Mouse (Mus musculus): Measurements from ENCODE around the gene Mrpl54. TPM values are rescaled to one million over a fixed set of nuclear protein-coding genes. Genes with fewer than 3 reads are reported as not detected.

Gene Mrpl54
- 61.1 and 64.7 TPM in 2 replicates for polyA plus RNA-seq (2012; rRNA removed)

GRCm38 (mm10) chr10:81266211-81267105 lies at the start of gene Mrpl54, which contains the start of gene Apba3:
Mrpl54 (minus strand) TSS chr10:81266934.
Apba3 (plus strand) TSS chr10:81266960.
- TF ChIP-seq CTCF (IDR thresholded peaks at IDR 0.05; ENCODE audit: extremely low read depth, insufficient read depth, low read length) (no peak), POLR2A (IDR thresholded peaks at IDR 0.05; ENCODE audit: extremely low read depth, insufficient read depth, low read length) (peak; percentile 53; the same call in 1 of the 2 replicates)
- no peaks in the 10 kb centered on the region for H3K4me1 ChIP-seq (ENCODE audit: control insufficient read depth, insufficient read depth, low read length)
- peak within 1 kb of the TSS; percentile 85 for H3K27ac ChIP-seq (ENCODE audit: insufficient read depth, low read length)
- H3K4me3 ChIP-seq (ENCODE audit: insufficient read depth, low read length): peak within 1 kb of the TSS; percentile 49

- Histone ChIP-seq H3K27ac (ENCODE audit: insufficient read depth, low read length) (no peak overlapping the region), H3K4me3 (ENCODE audit: insufficient read depth, low read length) (no peak overlapping the region), H3K4me1 (ENCODE audit: control insufficient read depth, insufficient read depth, low read length) (no peaks in the 10 kb centered on the region)
- no peak for TF ChIP-seq CTCF (IDR thresholded peaks at IDR 0.05; ENCODE audit: extremely low read depth, insufficient read depth, low read length)
- TF ChIP-seq POLR2A (IDR thresholded peaks at IDR 0.05; ENCODE audit: extremely low read depth, insufficient read depth, low read length): no peak
These were observed 48.9 kb upstream of the Mrpl54 start for GRCm38 (mm10) chr10:81315587-81315986.

GRCm38 (mm10) chr10:81314201-81314600 lies 47.5 kb upstream of the Mrpl54 start:
- no peaks in the 10 kb centered on the region for H3K4me1 ChIP-seq (ENCODE audit: control insufficient read depth, insufficient read depth, low read length)
- no peak for TF ChIP-seq CTCF (IDR thresholded peaks at IDR 0.05; ENCODE audit: extremely low read depth, insufficient read depth, low read length)
- TF ChIP-seq POLR2A (IDR thresholded peaks at IDR 0.05; ENCODE audit: extremely low read depth, insufficient read depth, low read length): no peak
- no peak overlapping the region for H3K4me3 ChIP-seq (ENCODE audit: insufficient read depth, low read length)
- H3K27ac ChIP-seq (ENCODE audit: insufficient read depth, low read length): no peak overlapping the region

GRCm38 (mm10) chr10:81313581-81313980 lies 46.8 kb upstream of the Mrpl54 start:
- no peak overlapping the region for H3K4me3 ChIP-seq (ENCODE audit: insufficient read depth, low read length)
- no peaks in the 10 kb centered on the region for H3K4me1 ChIP-seq (ENCODE audit: control insufficient read depth, insufficient read depth, low read length)
- no peak overlapping the region for H3K27ac ChIP-seq (ENCODE audit: insufficient read depth, low read length)
- no peak for TF ChIP-seq POLR2A (IDR thresholded peaks at IDR 0.05; ENCODE audit: extremely low read depth, insufficient read depth, low read length)
- no peak for TF ChIP-seq CTCF (IDR thresholded peaks at IDR 0.05; ENCODE audit: extremely low read depth, insufficient read depth, low read length)

GRCm38 (mm10) chr10:81309571-81309970 lies 42.8 kb upstream of the Mrpl54 start:
- peaks cover 4% of the 10 kb centered on the region for H3K4me1 ChIP-seq (ENCODE audit: control insufficient read depth, insufficient read depth, low read length)
- no peak overlapping the region for H3K27ac ChIP-seq (ENCODE audit: insufficient read depth, low read length)
- TF ChIP-seq CTCF (IDR thresholded peaks at IDR 0.05; ENCODE audit: extremely low read depth, insufficient read depth, low read length): no peak
- no peak for TF ChIP-seq POLR2A (IDR thresholded peaks at IDR 0.05; ENCODE audit: extremely low read depth, insufficient read depth, low read length)
- H3K4me3 ChIP-seq (ENCODE audit: insufficient read depth, low read length): no peak overlapping the region

GRCm38 (mm10) chr10:81306837-81307682 lies 40.3 kb upstream of the Mrpl54 start:
- TF ChIP-seq POLR2A (IDR thresholded peaks at IDR 0.05; ENCODE audit: extremely low read depth, insufficient read depth, low read length) (no peak), CTCF (IDR thresholded peaks at IDR 0.05; ENCODE audit: extremely low read depth, insufficient read depth, low read length) (no peak)
- peak overlapping the region; percentile 68 for H3K27ac ChIP-seq (ENCODE audit: insufficient read depth, low read length)
- no peak overlapping the region for H3K4me3 ChIP-seq (ENCODE audit: insufficient read depth, low read length)
- H3K4me1 ChIP-seq (ENCODE audit: control insufficient read depth, insufficient read depth, low read length): peaks cover 17% of the 10 kb centered on the region

- H3K27ac ChIP-seq (ENCODE audit: insufficient read depth, low read length): peak overlapping the region; percentile 68; the same call in 1 of the 2 replicates
- H3K4me3 ChIP-seq (ENCODE audit: insufficient read depth, low read length): no peak overlapping the region
- peaks cover 19% of the 10 kb centered on the region for H3K4me1 ChIP-seq (ENCODE audit: control insufficient read depth, insufficient read depth, low read length)
- TF ChIP-seq POLR2A (IDR thresholded peaks at IDR 0.05; ENCODE audit: extremely low read depth, insufficient read depth, low read length) (no peak), CTCF (IDR thresholded peaks at IDR 0.05; ENCODE audit: extremely low read depth, insufficient read depth, low read length) (no peak)
These were observed 39.5 kb upstream of the Mrpl54 start for GRCm38 (mm10) chr10:81306173-81306668.

GRCm38 (mm10) chr10:81305663-81306062 lies 38.9 kb upstream of the Mrpl54 start:
- H3K27ac ChIP-seq (ENCODE audit: insufficient read depth, low read length): peak overlapping the region; percentile 26; the same call in 1 of the 2 replicates

GRCm38 (mm10) chr10:81304597-81305238 lies 38.0 kb upstream of the Mrpl54 start:
- peak; percentile 79 for TF ChIP-seq CTCF (IDR thresholded peaks at IDR 0.05; ENCODE audit: extremely low read depth, insufficient read depth, low read length)
- no peak for TF ChIP-seq POLR2A (IDR thresholded peaks at IDR 0.05; ENCODE audit: extremely low read depth, insufficient read depth, low read length)
- H3K27ac ChIP-seq (ENCODE audit: insufficient read depth, low read length): peak overlapping the region; percentile 23; the same call in 1 of the 2 replicates
- H3K4me1 ChIP-seq (ENCODE audit: control insufficient read depth, insufficient read depth, low read length): peaks cover 23% of the 10 kb centered on the region

More at GRCm38 (mm10) chr10:81305663-81306062, 38.9 kb upstream of the Mrpl54 start:
- Histone ChIP-seq H3K4me3 (ENCODE audit: insufficient read depth, low read length) (no peak overlapping the region), H3K4me1 (ENCODE audit: control insufficient read depth, insufficient read depth, low read length) (peaks cover 20% of the 10 kb centered on the region)
- TF ChIP-seq CTCF (IDR thresholded peaks at IDR 0.05; ENCODE audit: extremely low read depth, insufficient read depth, low read length): no peak
- no peak for TF ChIP-seq POLR2A (IDR thresholded peaks at IDR 0.05; ENCODE audit: extremely low read depth, insufficient read depth, low read length)

More at GRCm38 (mm10) chr10:81304597-81305238, 38.0 kb upstream of the Mrpl54 start:
- H3K4me3 ChIP-seq (ENCODE audit: insufficient read depth, low read length): no peak overlapping the region

Data from cortical plate, adult 2 months (tissue).